ENCODE assay signal across 27 mouse cellular contexts in genomic region chr6:122591027-122591758, GRCm38 (mm10). TPM values are rescaled to one million over a fixed set of nuclear protein-coding genes. Genes with fewer than 3 reads are reported as not detected.
DNase-seq lines count a peak whose midpoint lies in the region; ATAC-seq and TF ChIP-seq lines count a peak whose summit lies in the region.
"Had no signal": no experiment of that assay in that cellular context is flagged by ENCODE, and none has a peak within 500 bp of the region (broad histone marks: within the 10 kb centered on the region; RNA-seq: fewer than 3 reads in every experiment).

No protein-coding gene starts in this region.

- peak; percentile 84 for DNase-seq in ES-CJ7 (ENCODE audit: low read depth, low spot score)
- DNase-seq in intestine, embryonic 14.5 days (ENCODE audit: low spot score) = no peak
- DNase-seq in large intestine, adult 2 months (ENCODE audit: low read depth, low spot score) = peak; percentile 77
- peak; percentile 70 for DNase-seq in stomach, postnatal 0 days (ENCODE audit: low spot score)
- DNase-seq in gastrocnemius, adult 8-10 months (ENCODE audit: low spot score in 2 of 2) = no peak
- DNase-seq in heart, postnatal 4 days = no peak
- DNase-seq: adrenal gland, adult 8-10 months; cerebellum, adult 11-12 months; cerebellum, adult 9-10 months; cerebellum, postnatal 25 days; gastrocnemius, postnatal 10 days; heart, adult 18-20 months; heart, postnatal 10 days had no signal

- no peaks in the 10 kb centered on the region for H3K36me3 ChIP-seq in intestine, embryonic 14.5 days (ENCODE audit: control insufficient read depth, insufficient read depth, low read length)
- no peaks in the 10 kb centered on the region for H3K36me3 ChIP-seq in stomach, postnatal 0 days (ENCODE audit: control insufficient read depth, insufficient read depth, low read length)
- H3K36me3 ChIP-seq in midbrain, embryonic 13.5 days = no peaks in the 10 kb centered on the region
- H3K36me3 ChIP-seq: embryonic facial prominence, embryonic 12.5 days; forebrain, embryonic 15.5 days; heart, embryonic 10.5 days; hindbrain, embryonic 13.5 days had no signal

- no peaks in the 10 kb centered on the region for H3K9me3 ChIP-seq in intestine, embryonic 14.5 days (ENCODE audit: control insufficient read depth, low read length)
- H3K9me3 ChIP-seq in stomach, postnatal 0 days (ENCODE audit: control insufficient read depth, low read length) = no peaks in the 10 kb centered on the region
- H3K9me3 ChIP-seq in midbrain, embryonic 13.5 days = no peaks in the 10 kb centered on the region; the same call in 1 of the 2 replicates
- H3K9me3 ChIP-seq: embryonic facial prominence, embryonic 12.5 days; forebrain, embryonic 15.5 days; G1E; heart, embryonic 10.5 days; hindbrain, embryonic 13.5 days had no signal

- TF ChIP-seq EP300 in stomach, postnatal 0 days (optimal IDR thresholded peaks at IDR 0.05) = no peak

- no peak overlapping the region for H3K9ac ChIP-seq in intestine, embryonic 14.5 days (ENCODE audit: low read length)
- H3K9ac ChIP-seq in stomach, postnatal 0 days (ENCODE audit: low read length) = no peak overlapping the region
- no peak overlapping the region for H3K9ac ChIP-seq in midbrain, embryonic 13.5 days (replicated peaks)
- H3K9ac ChIP-seq: embryonic facial prominence, embryonic 12.5 days; forebrain, embryonic 15.5 days; hindbrain, embryonic 13.5 days had no signal

- no peaks in the 10 kb centered on the region for H3K27me3 ChIP-seq in intestine, embryonic 14.5 days (replicated peaks; ENCODE audit: control insufficient read depth, insufficient read depth, low read length)
- no peaks in the 10 kb centered on the region for H3K27me3 ChIP-seq in stomach, postnatal 0 days (ENCODE audit: control insufficient read depth, insufficient read depth, low read length)
- no peaks in the 10 kb centered on the region for H3K27me3 ChIP-seq in midbrain, embryonic 13.5 days
- H3K27me3 ChIP-seq: embryonic facial prominence, embryonic 12.5 days; forebrain, embryonic 15.5 days; hindbrain, embryonic 13.5 days had no signal

- H3K4me3 ChIP-seq in intestine, embryonic 14.5 days (ENCODE audit: low read depth, low read length) = no peak overlapping the region
- no peak overlapping the region for H3K4me3 ChIP-seq in stomach, postnatal 0 days (ENCODE audit: low read depth, low read length)
- H3K4me3 ChIP-seq in midbrain, embryonic 13.5 days (replicated peaks) = no peak overlapping the region
- H3K4me3 ChIP-seq: embryonic facial prominence, embryonic 12.5 days; forebrain, embryonic 15.5 days; heart, embryonic 10.5 days; hindbrain, embryonic 13.5 days had no signal

- H3K4me1 ChIP-seq in intestine, embryonic 14.5 days (replicated peaks; ENCODE audit: control insufficient read depth, insufficient read depth, low read length) = no peaks in the 10 kb centered on the region
- H3K4me1 ChIP-seq in stomach, postnatal 0 days (replicated peaks; ENCODE audit: control insufficient read depth, insufficient read depth) = no peaks in the 10 kb centered on the region
- H3K4me1 ChIP-seq in midbrain, embryonic 13.5 days (replicated peaks) = no peaks in the 10 kb centered on the region
- H3K4me1 ChIP-seq: embryonic facial prominence, embryonic 12.5 days; forebrain, embryonic 15.5 days; heart, embryonic 10.5 days; hindbrain, embryonic 13.5 days had no signal

- TF ChIP-seq CTCF in stomach, postnatal 0 days (IDR thresholded peaks at IDR 0.05; ENCODE audit: low read depth) = no peak

- no peak overlapping the region for H3K27ac ChIP-seq in intestine, embryonic 14.5 days (ENCODE audit: low read depth)
- no peak overlapping the region for H3K27ac ChIP-seq in stomach, postnatal 0 days (replicated peaks)
- H3K27ac ChIP-seq in midbrain, embryonic 13.5 days = no peak overlapping the region
- H3K27ac ChIP-seq: embryonic facial prominence, embryonic 12.5 days; forebrain, embryonic 15.5 days; heart, embryonic 10.5 days; hindbrain, embryonic 13.5 days had no signal

- H3K4me2 ChIP-seq in intestine, embryonic 14.5 days (ENCODE audit: low read length) = no peak overlapping the region
- H3K4me2 ChIP-seq in stomach, postnatal 0 days (replicated peaks; ENCODE audit: low read depth) = no peak overlapping the region
- H3K4me2 ChIP-seq in midbrain, embryonic 13.5 days (replicated peaks) = no peak overlapping the region
- H3K4me2 ChIP-seq: embryonic facial prominence, embryonic 12.5 days; forebrain, embryonic 15.5 days; hindbrain, embryonic 13.5 days had no signal

- 80% methylated on average over 13 of the region's 13 CpGs for WGBS in intestine, embryonic 14.5 days
- 27% methylated on average over 13 of the region's 13 CpGs for WGBS in large intestine, adult 2 months
- WGBS in stomach, postnatal 0 days = 64% methylated on average over 13 of the region's 13 CpGs
- WGBS in midbrain, embryonic 13.5 days = 84% methylated on average over 13 of the region's 13 CpGs

- peak; percentile 83 for ATAC-seq in intestine, embryonic 14.5 days (replicated peaks; ENCODE audit: low FRiP score, low TSS enrichment, low read depth)
- ATAC-seq in stomach, postnatal 0 days (ENCODE audit: low FRiP score, low TSS enrichment) = peak; percentile 96
- ATAC-seq in midbrain, embryonic 13.5 days = no peak
- ATAC-seq: forebrain, embryonic 15.5 days had no signal

RNA-seq across cellular contexts. Expression of gene Apobec1, which starts 11.1 kb away (rescaled TPM):
- 2.8 and 3.4 TPM in 2 replicates for polyA plus RNA-seq in intestine, embryonic 14.5 days (2014; fragmentation: Nextera tagmentation; extraction: Ambion mirVana)
- 14.3 and 25.6 TPM in 2 replicates for polyA plus RNA-seq in large intestine, adult 2 months (2012; rRNA removed)
- polyA plus RNA-seq in stomach, postnatal 0 days (2015; fragmentation: Nextera tagmentation; extraction: Ambion mirVana) = 7.3 and 7.8 TPM in 2 replicates
- 1 to 10 TPM in 3 of 4 experiments, under 1 TPM in 1; 0.53 to 1.8 (median 1.3) TPM for total RNA-seq in gastrocnemius, adult 8-10 months (2022)
- 1.9 and 2.9 TPM in 2 replicates for polyA plus RNA-seq in midbrain, embryonic 13.5 days (2015; fragmentation: Nextera tagmentation; extraction: Ambion mirVana)
- 1 to 10 TPM; 4.0 to 7.4 TPM for total RNA-seq in heart, postnatal 4 days (2021)

RNA-seq across cellular contexts. Expression of gene Gdf3, which starts 18.7 kb away (rescaled TPM):
- 0.11 TPM in 1 of 2 replicates, not detected in the other for polyA plus RNA-seq in intestine, embryonic 14.5 days (2014; fragmentation: Nextera tagmentation; extraction: Ambion mirVana)
- polyA plus RNA-seq in large intestine, adult 2 months (2012; rRNA removed) = 0.11 and 0.19 TPM in 2 replicates
- not detected in 2 replicates for polyA plus RNA-seq in stomach, postnatal 0 days (2015; fragmentation: Nextera tagmentation; extraction: Ambion mirVana)
- not detected for total RNA-seq in gastrocnemius, adult 8-10 months (2022)
- polyA plus RNA-seq in midbrain, embryonic 13.5 days (2015; fragmentation: Nextera tagmentation; extraction: Ambion mirVana) = 0.12 TPM in 1 of 2 replicates, not detected in the other
- not detected for total RNA-seq in heart, postnatal 4 days (2021)
- total RNA-seq: adrenal gland, postnatal 4 days; gastrocnemius, postnatal 10 days; gastrocnemius, postnatal 4 days; heart, adult 18-20 months; heart, postnatal 10 days had no signal
- polyA plus RNA-seq: brain, embryonic 14.5 days; C2C12; cortical plate, adult 2 months; embryonic facial prominence, embryonic 12.5 days; forebrain, embryonic 15.5 days had no signal

RNA-seq across cellular contexts. Expression of gene Dppa3, which starts 35.0 kb away (rescaled TPM):
- polyA plus RNA-seq in intestine, embryonic 14.5 days (2014; fragmentation: Nextera tagmentation; extraction: Ambion mirVana) = not detected in 2 replicates
- not detected in 2 replicates for polyA plus RNA-seq in large intestine, adult 2 months (2012; rRNA removed)
- polyA plus RNA-seq in stomach, postnatal 0 days (2015; fragmentation: Nextera tagmentation; extraction: Ambion mirVana) = not detected in 2 replicates
- total RNA-seq in gastrocnemius, adult 8-10 months (2022) = not detected
- polyA plus RNA-seq in midbrain, embryonic 13.5 days (2015; fragmentation: Nextera tagmentation; extraction: Ambion mirVana) = not detected in 2 replicates
- total RNA-seq in heart, postnatal 4 days (2021) = not detected
- total RNA-seq: adrenal gland, adult 8-10 months; adrenal gland, postnatal 4 days; G1E; gastrocnemius, postnatal 10 days; gastrocnemius, postnatal 4 days; heart, adult 18-20 months; heart, postnatal 10 days; hematopoietic stem cell, adult 5-6 weeks had no signal
- polyA plus RNA-seq: brain, embryonic 14.5 days; C2C12; cortical plate, adult 2 months; embryonic facial prominence, embryonic 12.5 days; forebrain, embryonic 11.5 days; forebrain, embryonic 15.5 days; G1E; heart, embryonic 10.5 days; hindbrain, embryonic 13.5 days had no signal

RNA-seq across cellular contexts. Expression of gene Aicda, which starts 37.6 kb away (rescaled TPM):
- 0.12 TPM in 1 of 2 replicates, not detected in the other for polyA plus RNA-seq in intestine, embryonic 14.5 days (2014; fragmentation: Nextera tagmentation; extraction: Ambion mirVana)
- 0.47 and 1.0 TPM in 2 replicates for polyA plus RNA-seq in large intestine, adult 2 months (2012; rRNA removed)
- 0.04 TPM in 1 of 2 replicates, not detected in the other for polyA plus RNA-seq in stomach, postnatal 0 days (2015; fragmentation: Nextera tagmentation; extraction: Ambion mirVana)
- not detected for total RNA-seq in gastrocnemius, adult 8-10 months (2022)
- polyA plus RNA-seq in midbrain, embryonic 13.5 days (2015; fragmentation: Nextera tagmentation; extraction: Ambion mirVana) = 0.34 and 0.47 TPM in 2 replicates
- total RNA-seq in heart, postnatal 4 days (2021) = not detected
- total RNA-seq: adrenal gland, adult 8-10 months; adrenal gland, postnatal 4 days; G1E; gastrocnemius, postnatal 10 days; gastrocnemius, postnatal 4 days; heart, adult 18-20 months; heart, postnatal 10 days; hematopoietic stem cell, adult 5-6 weeks had no signal
- polyA plus RNA-seq: C2C12; cortical plate, adult 2 months; embryonic facial prominence, embryonic 12.5 days; forebrain, embryonic 11.5 days; G1E; heart, embryonic 10.5 days; heart, embryonic 14.5 days had no signal

Comparison
In these comparisons a context has a peak if more than half of its experiments do, and no peak if none do; other contexts are left out.
1. DNase-seq: peak in ES-CJ7 (single experiment), large intestine, adult 2 months (single experiment) and stomach, postnatal 0 days (single experiment); none in intestine, embryonic 14.5 days (single experiment), gastrocnemius, adult 8-10 months (0 of 2) and heart, postnatal 4 days (single experiment).